Mouse (Mus musculus) lung, embryonic 14.5 days (tissue): ENCODE data around the gene Epx. TPM values are rescaled to one million over a fixed set of nuclear protein-coding genes. Genes with fewer than 3 reads are reported as not detected.

Experiments
- ATAC-seq: fragments of 200-750 bp; cut with Nextera tagmentation; 2 replicates; pipeline ENCODE4 v1.8.0; 2017; ENCODE audit warnings: mild to moderate bottlenecking, moderate TSS enrichment, moderate library complexity; ENCODE audit not compliant: insufficient read depth
- DNase-seq: peaks from one replicate; pipeline ENCODE4 v3.0.0-alpha.2; 2015
- H3K27ac ChIP-seq: fragments of 300-500 bp; sonication (generic); 2 replicates; pipeline ENCODE4 v1.5.1; 2014; ENCODE audit warnings: low read depth, mild to moderate bottlenecking, moderate library complexity
- H3K27me3 ChIP-seq: fragments of 300-500 bp; sonication (generic); 2 replicates; pipeline ENCODE4 v1.6.1; 2014; ENCODE audit warnings: low read length, control low read depth; ENCODE audit not compliant: insufficient read depth
- H3K36me3 ChIP-seq: fragments of 300-500 bp; sonication (generic); 2 replicates; pipeline ENCODE4 v1.6.1; 2014; ENCODE audit warnings: control low read depth; ENCODE audit not compliant: insufficient read depth
- H3K4me1 ChIP-seq: fragments of 300-500 bp; sonication (generic); 2 replicates; pipeline ENCODE4 v1.6.1; 2014; ENCODE audit warnings: antibody characterized with exemption, control low read depth; ENCODE audit not compliant: insufficient read depth
- H3K4me2 ChIP-seq: fragments of 300-500 bp; sonication (generic); 2 replicates; pipeline ENCODE4 v1.6.1; 2014; ENCODE audit warnings: mild to moderate bottlenecking
- H3K4me3 ChIP-seq: fragments of 300-500 bp; sonication (generic); 2 replicates; pipeline ENCODE4 v1.5.1; 2014; ENCODE audit warnings: low read depth, low read length
- H3K9ac ChIP-seq: fragments of 300-500 bp; sonication (generic); 2 replicates; pipeline ENCODE4 v1.6.1; 2014
- H3K9me3 ChIP-seq: fragments of 300-500 bp; sonication (generic); 2 replicates; pipeline ENCODE4 v1.6.1; 2016; ENCODE audit warnings: low read depth, low read length, control low read depth
- CTCF ChIP-seq: IDR thresholded peaks from 2 replicates; pipeline ENCODE4 v1.5.1; 2016; ENCODE audit warnings: antibody characterized with exemption, low read depth
- WGBS: fragments of 180-500 bp; shearing (Covaris S2); extraction: QIAGEN DNeasy Blood & Tissue Kit; methylation state at CpG from one replicate; pipeline ENCODE4 v1.1.7; 2014; 5-methylcytosine and 5-hydroxymethylcytosine counted together
- polyA plus RNA-seq: library from polyadenylated mRNA; unstranded; fragments of >200 nt; fragmentation: Nextera tagmentation; extraction: Ambion mirVana; gene quantifications from 2 replicates; pipeline ENCODE4 v1.2.1, GENCODE M21; 2014

Gene Epx
- polyA plus RNA-seq, 1 experiment from 2014 or later = not detected

- H3K4me2 ChIP-seq = no peak overlapping the region
- ATAC-seq (no peak), DNase-seq (peak; percentile 15)
- H3K4me3 ChIP-seq = no peak overlapping the region
- H3K27ac ChIP-seq = no peak overlapping the region
- H3K36me3 ChIP-seq = no peaks in the 10 kb centered on the region
- no peak overlapping the region for H3K9ac ChIP-seq
- peaks cover 5% of the 10 kb centered on the region; the same call in 1 of the 2 replicates for H3K4me1 ChIP-seq
- H3K9me3 ChIP-seq = no peaks in the 10 kb centered on the region
- 55% methylated on average over 8 of the region's 8 CpGs for WGBS
- TF ChIP-seq CTCF = no peak
- H3K27me3 ChIP-seq = no peaks in the 10 kb centered on the region
Observed at GRCm38 (mm10) chr11:87840676-87841075, 34.7 kb downstream of the Epx start.

- Histone ChIP-seq H3K27me3 (no peaks in the 10 kb centered on the region), H3K4me3 (no peak within 1 kb of the TSS), H3K4me1 (no peaks in the 10 kb centered on the region), H3K36me3 (no peaks in the 10 kb centered on the region), H3K9ac (no peak within 1 kb of the TSS), H3K9me3 (no peaks in the 10 kb centered on the region), H3K27ac (no peak within 1 kb of the TSS), H3K4me2 (no peak within 1 kb of the TSS)
- DNase-seq = no peak
- ATAC-seq = no peak
- TF ChIP-seq CTCF = no peak
- WGBS = 57% methylated on average over 10 of the region's 10 CpGs
Observed at GRCm38 (mm10) chr11:87828239-87828900, 47.0 kb downstream of the Epx start, which contains the start of gene Lpo. Lpo (minus strand) TSS chr11:87828289.

GRCm38 (mm10) chr11:87821502-87821901 lies 53.8 kb downstream of the Epx start:
- H3K9ac ChIP-seq = no peak overlapping the region
- H3K36me3 ChIP-seq = no peaks in the 10 kb centered on the region
- 48% methylated on average over 5 of the region's 5 CpGs for WGBS
- no peaks in the 10 kb centered on the region for H3K4me1 ChIP-seq
- DNase-seq = no peak
- H3K4me3 ChIP-seq = no peak overlapping the region
- no peak for ATAC-seq
- H3K4me2 ChIP-seq = no peak overlapping the region
- H3K27ac ChIP-seq = no peak overlapping the region
- TF ChIP-seq CTCF = no peak
- H3K9me3 ChIP-seq = no peaks in the 10 kb centered on the region
- no peaks in the 10 kb centered on the region for H3K27me3 ChIP-seq

- H3K4me1 ChIP-seq = no peaks in the 10 kb centered on the region
- peak overlapping the region; percentile 69 for H3K4me2 ChIP-seq
- DNase-seq (no peak), ATAC-seq (peak; percentile 28; the same call in 1 of the 2 replicates)
- H3K36me3 ChIP-seq = no peaks in the 10 kb centered on the region
- WGBS = 24% methylated on average over 4 of the region's 4 CpGs
- no peak overlapping the region for H3K27ac ChIP-seq
- H3K9ac ChIP-seq = peak overlapping the region; percentile 43; the same call in 1 of the 2 replicates
- H3K4me3 ChIP-seq = peak overlapping the region; percentile 34
- no peaks in the 10 kb centered on the region for H3K9me3 ChIP-seq
- H3K27me3 ChIP-seq = peaks cover 3% of the 10 kb centered on the region; the same call in 1 of the 2 replicates
- TF ChIP-seq CTCF = no peak
Observed at GRCm38 (mm10) chr11:87817443-87817773, 57.9 kb downstream of the Epx start.

GRCm38 (mm10) chr11:87816707-87817442 lies 58.5 kb downstream of the Epx start:
- H3K27me3 ChIP-seq = peaks cover 3% of the 10 kb centered on the region; the same call in 1 of the 2 replicates
- H3K27ac ChIP-seq = no peak overlapping the region
- peak overlapping the region; percentile 34 for H3K4me3 ChIP-seq
- no peaks in the 10 kb centered on the region for H3K9me3 ChIP-seq
- ATAC-seq (no peak), DNase-seq (peak; percentile 58)
- H3K4me1 ChIP-seq = no peaks in the 10 kb centered on the region
- peak; percentile 82 for TF ChIP-seq CTCF
- H3K36me3 ChIP-seq = no peaks in the 10 kb centered on the region
- peak overlapping the region; percentile 43; the same call in 1 of the 2 replicates for H3K9ac ChIP-seq
- WGBS = 3% methylated on average over 30 of the region's 31 CpGs
- peak overlapping the region; percentile 69 for H3K4me2 ChIP-seq

GRCm38 (mm10) chr11:87814831-87815230 lies 60.5 kb downstream of the Epx start:
- Histone ChIP-seq H3K9ac (no peak overlapping the region), H3K27me3 (peaks cover 3% of the 10 kb centered on the region; the same call in 1 of the 2 replicates), H3K27ac (no peak overlapping the region), H3K4me1 (no peaks in the 10 kb centered on the region), H3K36me3 (no peaks in the 10 kb centered on the region), H3K9me3 (no peaks in the 10 kb centered on the region), H3K4me2 (no peak overlapping the region), H3K4me3 (no peak overlapping the region)
- ATAC-seq (no peak), DNase-seq (no peak)
- WGBS = 75% methylated on average over 8 of the region's 8 CpGs
- no peak for TF ChIP-seq CTCF

Other genes starting within 250 kb of the Epx start
- gene Rnf43, start 212.8 kb downstream of the Epx start, polyA plus RNA-seq = 18.0 and 21.5 TPM in 2 replicates
- gene Supt4a, start 138.0 kb downstream of the Epx start, polyA plus RNA-seq = 145 and 146 TPM in 2 replicates
- 1.5 and 2.5 TPM in 2 replicates for gene Tspoap1, start 115.0 kb downstream of the Epx start, polyA plus RNA-seq
- 0.37 and 0.89 TPM in 2 replicates for gene Mpo, start 82.0 kb downstream of the Epx start, polyA plus RNA-seq
- gene Lpo, start 47.2 kb downstream of the Epx start, polyA plus RNA-seq = 0.05 TPM in 1 of 2 replicates, not detected in the other
- gene Mks1, start 22.3 kb downstream of the Epx start, polyA plus RNA-seq = 11.3 and 14.3 TPM in 2 replicates
- not detected in 2 replicates for gene Olfr462, start 16.7 kb upstream of the Epx start, polyA plus RNA-seq
- gene Olfr463, start 21.9 kb upstream of the Epx start, polyA plus RNA-seq = not detected in 2 replicates
- not detected in 2 replicates for gene Olfr464, start 45.4 kb upstream of the Epx start, polyA plus RNA-seq
- gene Dynll2, start 112.0 kb upstream of the Epx start, polyA plus RNA-seq = 19.7 and 19.9 TPM in 2 replicates
- gene Srsf1, start 171.8 kb upstream of the Epx start, polyA plus RNA-seq = 446 and 450 TPM in 2 replicates
- gene Vezf1, start 192.7 kb upstream of the Epx start, polyA plus RNA-seq = 44.5 and 46.8 TPM in 2 replicates
- 14.1 and 16.8 TPM in 2 replicates for gene Cuedc1, start 222.5 kb upstream of the Epx start, polyA plus RNA-seq